Mouse (Mus musculus): ENCODE data around the gene Ppl. TPM values are rescaled to one million over a fixed set of nuclear protein-coding genes. Genes with fewer than 3 reads are reported as not detected.

The Ppl gene
- polyA plus RNA-seq, 1 experiment from 2014 or later = 0.08 TPM

GRCm38 (mm10) chr16:5113002-5113550 is 19.1 kb downstream of the Ppl start:
- no peak; the same call in 1 of the 2 replicates for ATAC-seq
- DNase-seq (ENCODE audit: low spot score) = peak; percentile 37
- Histone ChIP-seq H3K4me2 (ENCODE audit: low read length) (no peak overlapping the region), H3K36me3 (ENCODE audit: control insufficient read depth, insufficient read depth, low read length) (no peaks in the 10 kb centered on the region), H3K27me3 (replicated peaks; ENCODE audit: control insufficient read depth, insufficient read depth, low read length) (no peaks in the 10 kb centered on the region), H3K4me3 (ENCODE audit: low read depth, low read length) (no peak overlapping the region), H3K27ac (ENCODE audit: low read depth, low read length) (no peak overlapping the region), H3K4me1 (ENCODE audit: control insufficient read depth, insufficient read depth, low read length) (0 out of 2 replicates have a peak, but pooled peaks cover 2% of the 10 kb centered on the region), H3K9me3 (replicated peaks; ENCODE audit: control insufficient read depth, low read length) (no peaks in the 10 kb centered on the region; the same call in 1 of the 2 replicates), H3K9ac (ENCODE audit: low read length) (no peak overlapping the region)
- WGBS = 44% methylated on average over 4 of the region's 4 CpGs

GRCm38 (mm10) chr16:5111021-5111420 is 21.2 kb downstream of the Ppl start:
- Histone ChIP-seq H3K9ac (ENCODE audit: low read length) (no peak overlapping the region), H3K4me3 (ENCODE audit: low read depth, low read length) (no peak overlapping the region), H3K9me3 (replicated peaks; ENCODE audit: control insufficient read depth, low read length) (no peaks in the 10 kb centered on the region; the same call in 1 of the 2 replicates), H3K4me1 (ENCODE audit: control insufficient read depth, insufficient read depth, low read length) (0 out of 2 replicates have a peak, but pooled peaks cover 2% of the 10 kb centered on the region), H3K27me3 (replicated peaks; ENCODE audit: control insufficient read depth, insufficient read depth, low read length) (no peaks in the 10 kb centered on the region), H3K36me3 (ENCODE audit: control insufficient read depth, insufficient read depth, low read length) (no peaks in the 10 kb centered on the region), H3K4me2 (ENCODE audit: low read length) (no peak overlapping the region), H3K27ac (ENCODE audit: low read depth, low read length) (no peak overlapping the region)
- 84% methylated on average over 3 of the region's 3 CpGs for WGBS
- no peak for DNase-seq (ENCODE audit: low spot score)
- ATAC-seq = no peak

- Histone ChIP-seq H3K4me1 (ENCODE audit: control insufficient read depth, insufficient read depth, low read length) (0 out of 2 replicates have a peak, but pooled peaks cover 2% of the 10 kb centered on the region), H3K27ac (ENCODE audit: low read depth, low read length) (no peak overlapping the region), H3K36me3 (ENCODE audit: control insufficient read depth, insufficient read depth, low read length) (no peaks in the 10 kb centered on the region), H3K4me2 (ENCODE audit: low read length) (no peak overlapping the region), H3K9ac (ENCODE audit: low read length) (no peak overlapping the region), H3K9me3 (replicated peaks; ENCODE audit: control insufficient read depth, low read length) (no peaks in the 10 kb centered on the region; the same call in 1 of the 2 replicates), H3K27me3 (replicated peaks; ENCODE audit: control insufficient read depth, insufficient read depth, low read length) (no peaks in the 10 kb centered on the region), H3K4me3 (ENCODE audit: low read depth, low read length) (no peak overlapping the region)
- ATAC-seq (no peak), DNase-seq (ENCODE audit: low spot score) (no peak)
- WGBS = 92% methylated on average over 7 of the region's 7 CpGs
Observed at GRCm38 (mm10) chr16:5109877-5110276, 22.3 kb downstream of the Ppl start.

- H3K9ac ChIP-seq (ENCODE audit: low read length) = no peak overlapping the region
- ATAC-seq (no peak), DNase-seq (ENCODE audit: low spot score) (no peak)
- H3K9me3 ChIP-seq (replicated peaks; ENCODE audit: control insufficient read depth, low read length) = no peaks in the 10 kb centered on the region
- H3K4me1 ChIP-seq (ENCODE audit: control insufficient read depth, insufficient read depth, low read length) = no peaks in the 10 kb centered on the region
- H3K4me3 ChIP-seq (ENCODE audit: low read depth, low read length) = no peak overlapping the region
- H3K27ac ChIP-seq (ENCODE audit: low read depth, low read length) = no peak overlapping the region
- H3K36me3 ChIP-seq (ENCODE audit: control insufficient read depth, insufficient read depth, low read length) = no peaks in the 10 kb centered on the region
- H3K4me2 ChIP-seq (ENCODE audit: low read length) = no peak overlapping the region
- H3K27me3 ChIP-seq (replicated peaks; ENCODE audit: control insufficient read depth, insufficient read depth, low read length) = no peaks in the 10 kb centered on the region
- 60% methylated on average over 6 of the region's 6 CpGs for WGBS
Observed at GRCm38 (mm10) chr16:5101000-5101399, 31.2 kb downstream of the Ppl start.

- WGBS = 79% methylated on average over 8 of the region's 8 CpGs
- no peak for ATAC-seq
- Histone ChIP-seq H3K36me3 (ENCODE audit: control insufficient read depth, insufficient read depth, low read length) (no peaks in the 10 kb centered on the region), H3K4me3 (ENCODE audit: low read depth, low read length) (no peak overlapping the region), H3K9me3 (replicated peaks; ENCODE audit: control insufficient read depth, low read length) (no peaks in the 10 kb centered on the region), H3K9ac (ENCODE audit: low read length) (no peak overlapping the region), H3K4me1 (ENCODE audit: control insufficient read depth, insufficient read depth, low read length) (no peaks in the 10 kb centered on the region), H3K27me3 (replicated peaks; ENCODE audit: control insufficient read depth, insufficient read depth, low read length) (no peaks in the 10 kb centered on the region), H3K4me2 (ENCODE audit: low read length) (no peak overlapping the region), H3K27ac (ENCODE audit: low read depth, low read length) (no peak overlapping the region)
- DNase-seq (ENCODE audit: low spot score) = no peak
Observed at GRCm38 (mm10) chr16:5096504-5096903, 35.7 kb downstream of the Ppl start.

GRCm38 (mm10) chr16:5093285-5093684 is 38.9 kb downstream of the Ppl start:
- Histone ChIP-seq H3K36me3 (ENCODE audit: control insufficient read depth, insufficient read depth, low read length) (peaks cover 5% of the 10 kb centered on the region; the same call in 1 of the 2 replicates), H3K9ac (ENCODE audit: low read length) (no peak overlapping the region), H3K9me3 (replicated peaks; ENCODE audit: control insufficient read depth, low read length) (no peaks in the 10 kb centered on the region), H3K4me3 (ENCODE audit: low read depth, low read length) (no peak overlapping the region), H3K4me2 (ENCODE audit: low read length) (no peak overlapping the region), H3K4me1 (ENCODE audit: control insufficient read depth, insufficient read depth, low read length) (no peaks in the 10 kb centered on the region), H3K27ac (ENCODE audit: low read depth, low read length) (no peak overlapping the region), H3K27me3 (replicated peaks; ENCODE audit: control insufficient read depth, insufficient read depth, low read length) (no peaks in the 10 kb centered on the region)
- ATAC-seq (no peak), DNase-seq (ENCODE audit: low spot score) (no peak)
- 94% methylated on average over 5 of the region's 5 CpGs for WGBS

GRCm38 (mm10) chr16:5089021-5089420 is 43.2 kb downstream of the Ppl start:
- DNase-seq (ENCODE audit: low spot score) (no peak), ATAC-seq (no peak)
- H3K36me3 ChIP-seq (ENCODE audit: control insufficient read depth, insufficient read depth, low read length) = peaks cover 45% of the 10 kb centered on the region
- WGBS = 77% methylated on average over 10 of the region's 10 CpGs
- H3K4me1 ChIP-seq (ENCODE audit: control insufficient read depth, insufficient read depth, low read length) = no peaks in the 10 kb centered on the region
- no peak overlapping the region for H3K4me3 ChIP-seq (ENCODE audit: low read depth, low read length)
- no peaks in the 10 kb centered on the region for H3K27me3 ChIP-seq (replicated peaks; ENCODE audit: control insufficient read depth, insufficient read depth, low read length)
- no peaks in the 10 kb centered on the region for H3K9me3 ChIP-seq (replicated peaks; ENCODE audit: control insufficient read depth, low read length)
- no peak overlapping the region for H3K27ac ChIP-seq (ENCODE audit: low read depth, low read length)
- H3K4me2 ChIP-seq (ENCODE audit: low read length) = no peak overlapping the region
- no peak overlapping the region for H3K9ac ChIP-seq (ENCODE audit: low read length)

- H3K36me3 ChIP-seq (ENCODE audit: control insufficient read depth, insufficient read depth, low read length) = peaks cover 74% of the 10 kb centered on the region
Observed at GRCm38 (mm10) chr16:5086179-5086578, 46.0 kb downstream of the Ppl start.

GRCm38 (mm10) chr16:5085196-5085595 is 47.0 kb downstream of the Ppl start:
- Histone ChIP-seq H3K27me3 (replicated peaks; ENCODE audit: control insufficient read depth, insufficient read depth, low read length) (no peaks in the 10 kb centered on the region), H3K4me3 (ENCODE audit: low read depth, low read length) (no peak overlapping the region), H3K4me1 (ENCODE audit: control insufficient read depth, insufficient read depth, low read length) (no peaks in the 10 kb centered on the region), H3K9me3 (replicated peaks; ENCODE audit: control insufficient read depth, low read length) (no peaks in the 10 kb centered on the region), H3K36me3 (ENCODE audit: control insufficient read depth, insufficient read depth, low read length) (peaks cover 77% of the 10 kb centered on the region), H3K4me2 (ENCODE audit: low read length) (no peak overlapping the region), H3K27ac (ENCODE audit: low read depth, low read length) (no peak overlapping the region), H3K9ac (ENCODE audit: low read length) (no peak overlapping the region)
- 97% methylated on average over 4 of the region's 4 CpGs for WGBS
- DNase-seq (ENCODE audit: low spot score) = no peak
- ATAC-seq = no peak

More at GRCm38 (mm10) chr16:5086179-5086578, 46.0 kb downstream of the Ppl start:
- Histone ChIP-seq H3K27ac (ENCODE audit: low read depth, low read length) (no peak overlapping the region), H3K4me3 (ENCODE audit: low read depth, low read length) (no peak overlapping the region), H3K9me3 (replicated peaks; ENCODE audit: control insufficient read depth, low read length) (no peaks in the 10 kb centered on the region), H3K9ac (ENCODE audit: low read length) (no peak overlapping the region), H3K4me1 (ENCODE audit: control insufficient read depth, insufficient read depth, low read length) (no peaks in the 10 kb centered on the region), H3K27me3 (replicated peaks; ENCODE audit: control insufficient read depth, insufficient read depth, low read length) (no peaks in the 10 kb centered on the region), H3K4me2 (ENCODE audit: low read length) (no peak overlapping the region)
- DNase-seq (ENCODE audit: low spot score) (no peak), ATAC-seq (no peak)
- WGBS = 96% methylated on average over 2 of the region's 2 CpGs
